Mouse (Mus musculus): ENCODE results near the gene Snx4. TPM values are rescaled to one million over a fixed set of nuclear protein-coding genes. Genes with fewer than 3 reads are reported as not detected.

Snx4 gene
- polyA plus RNA-seq, 1 experiment = 26.8 TPM

DNA sequence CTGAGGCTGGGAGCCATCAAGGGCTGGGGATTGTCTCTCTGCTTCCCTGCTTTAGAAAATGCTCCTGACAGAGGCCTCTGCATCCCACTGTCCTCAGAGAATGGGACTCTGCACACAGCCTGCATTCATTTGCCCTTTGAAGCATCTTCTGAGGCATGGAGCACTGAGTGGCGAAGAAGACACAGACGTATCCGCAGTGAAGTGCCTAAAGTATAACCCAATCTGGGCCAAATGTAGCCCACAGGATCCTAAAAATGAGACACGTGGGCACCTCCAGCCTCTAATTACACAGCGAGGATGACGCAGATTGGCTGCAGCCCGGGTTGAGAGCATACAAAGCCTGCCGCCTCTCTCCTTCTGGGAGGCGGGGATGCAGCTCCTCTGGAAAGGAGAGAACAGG lies 93.1 kb downstream of the Snx4 start:
- H3K27me3 ChIP-seq (ENCODE audit: control insufficient read depth, insufficient read depth, insufficient read length) = no peaks in the 10 kb centered on the region
- TF ChIP-seq MYOG (IDR thresholded peaks at IDR 0.05; ENCODE audit: control insufficient read depth in 1 of 3, insufficient read depth in 1 of 3, insufficient read length in 2 of 3, low read depth in 2 of 3) (no peak), MAX (IDR thresholded peaks at IDR 0.05; ENCODE audit: low read depth) (no peak), MYOD1 (IDR thresholded peaks at IDR 0.05; ENCODE audit: control insufficient read depth in 1 of 3, insufficient read length in 2 of 3, low read depth in 2 of 3) (no peak), SRF (IDR thresholded peaks at IDR 0.05; ENCODE audit: control insufficient read depth, insufficient read length, low read depth) (no peak), USF1 (IDR thresholded peaks at IDR 0.05; ENCODE audit: low read depth) (no peak), TCF3 (IDR thresholded peaks at IDR 0.05; ENCODE audit: insufficient read length, low read depth) (no peak), E2F4 (IDR thresholded peaks at IDR 0.05; ENCODE audit: insufficient read depth) (no peak), POLR2A (IDR thresholded peaks at IDR 0.05; ENCODE audit: insufficient read length, low read depth) (no peak), REST (IDR thresholded peaks at IDR 0.05; ENCODE audit: insufficient read depth, insufficient read length) (no peak), POLR2AphosphoS2 (IDR thresholded peaks at IDR 0.05; ENCODE audit: insufficient read length, low read depth) (no peak), TCF12 (IDR thresholded peaks at IDR 0.05; ENCODE audit: insufficient read depth, poor library complexity, severe bottlenecking) (no peak)
- no peaks in the 10 kb centered on the region for H3K36me3 ChIP-seq (ENCODE audit: control insufficient read depth, insufficient read depth)
- peak overlapping the region; percentile 7 for H3K4me3 ChIP-seq
- H3ac ChIP-seq (ENCODE audit: control insufficient read depth, insufficient read length) = no peak overlapping the region
- H3K4me2 ChIP-seq (ENCODE audit: low read depth) = peak overlapping the region; percentile 76
- H3K79me2 ChIP-seq (ENCODE audit: control insufficient read depth, insufficient read depth) = no peaks in the 10 kb centered on the region

DNA sequence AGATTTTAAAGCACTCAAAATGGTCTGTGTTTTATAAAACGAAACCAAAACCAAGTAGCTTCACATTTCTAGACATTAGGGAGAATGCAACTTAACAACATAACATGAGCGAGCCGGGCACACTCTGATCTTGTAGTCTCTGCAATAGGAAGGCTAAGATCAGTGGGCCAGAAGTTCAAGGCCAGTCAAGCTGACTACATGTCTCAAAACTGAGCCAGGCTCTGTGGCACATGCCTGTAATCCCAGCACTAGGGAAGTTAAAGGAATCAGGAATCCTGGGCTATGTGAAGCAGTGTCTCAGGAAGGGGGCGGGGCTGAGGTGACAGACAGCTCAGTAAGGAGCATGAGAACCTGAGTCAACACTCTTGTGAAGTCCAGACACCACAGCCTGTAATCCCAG lies 93.6 kb downstream of the Snx4 start:
- Histone ChIP-seq H3K4me3 (peak overlapping the region; percentile 7), H3K79me2 (ENCODE audit: control insufficient read depth, insufficient read depth) (no peaks in the 10 kb centered on the region), H3K27me3 (ENCODE audit: control insufficient read depth, insufficient read depth, insufficient read length) (no peaks in the 10 kb centered on the region), H3K4me2 (ENCODE audit: low read depth) (peak overlapping the region; percentile 76), H3K36me3 (ENCODE audit: control insufficient read depth, insufficient read depth) (no peaks in the 10 kb centered on the region), H3ac (ENCODE audit: control insufficient read depth, insufficient read length) (no peak overlapping the region)
- no peak for TF ChIP-seq MYOD1 (IDR thresholded peaks at IDR 0.05; ENCODE audit: control insufficient read depth in 1 of 3, insufficient read length in 2 of 3, low read depth in 2 of 3)
- TF ChIP-seq TCF3 (IDR thresholded peaks at IDR 0.05; ENCODE audit: insufficient read length, low read depth) = no peak
- TF ChIP-seq REST (IDR thresholded peaks at IDR 0.05; ENCODE audit: insufficient read depth, insufficient read length) = no peak
- TF ChIP-seq USF1 (IDR thresholded peaks at IDR 0.05; ENCODE audit: low read depth) = no peak
- no peak for TF ChIP-seq SRF (IDR thresholded peaks at IDR 0.05; ENCODE audit: control insufficient read depth, insufficient read length, low read depth)

DNA sequence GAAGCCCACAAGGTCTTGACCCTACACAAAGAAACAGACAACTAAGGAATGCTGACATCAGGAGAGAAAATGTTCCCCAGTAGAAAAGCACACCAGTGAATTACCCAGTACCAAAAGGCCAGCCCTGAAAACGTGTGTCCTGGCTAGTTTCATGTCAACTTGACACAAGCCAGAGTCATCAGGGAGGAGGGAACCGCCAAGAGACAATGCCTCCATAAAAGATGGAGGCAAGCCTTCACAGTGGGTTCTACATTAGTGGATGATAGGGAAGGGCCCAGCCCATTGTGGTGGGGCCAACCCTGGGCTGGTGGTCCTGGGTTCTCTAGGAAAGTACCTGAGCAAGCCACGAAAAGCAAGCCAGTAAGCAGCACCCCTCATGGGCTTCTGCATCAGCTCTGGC lies 95.1 kb downstream of the Snx4 start:
- TF ChIP-seq TCF12 (IDR thresholded peaks at IDR 0.05; ENCODE audit: insufficient read depth, poor library complexity, severe bottlenecking) (no peak), POLR2A (IDR thresholded peaks at IDR 0.05; ENCODE audit: insufficient read length, low read depth) (no peak), MYOD1 (IDR thresholded peaks at IDR 0.05; ENCODE audit: control insufficient read depth in 1 of 3, insufficient read length in 2 of 3, low read depth in 2 of 3) (no peak), MYOG (IDR thresholded peaks at IDR 0.05; ENCODE audit: control insufficient read depth in 1 of 3, insufficient read depth in 1 of 3, insufficient read length in 2 of 3, low read depth in 2 of 3) (no peak), TCF3 (IDR thresholded peaks at IDR 0.05; ENCODE audit: insufficient read length, low read depth) (no peak), MAX (IDR thresholded peaks at IDR 0.05; ENCODE audit: low read depth) (no peak), CEBPB (IDR thresholded peaks at IDR 0.05; ENCODE audit: insufficient read depth, poor library complexity, severe bottlenecking) (no peak), SRF (IDR thresholded peaks at IDR 0.05; ENCODE audit: control insufficient read depth, insufficient read length, low read depth) (no peak)
- H3K79me2 ChIP-seq (ENCODE audit: control insufficient read depth, insufficient read depth) = no peaks in the 10 kb centered on the region
- H3K27me3 ChIP-seq (ENCODE audit: control insufficient read depth, insufficient read depth, insufficient read length) = no peaks in the 10 kb centered on the region
- no peak overlapping the region for H3ac ChIP-seq (ENCODE audit: control insufficient read depth, insufficient read length)
- no peaks in the 10 kb centered on the region for H3K36me3 ChIP-seq (ENCODE audit: control insufficient read depth, insufficient read depth)
- no peak overlapping the region for H3K4me2 ChIP-seq (ENCODE audit: low read depth)
- H3K4me3 ChIP-seq = no peak overlapping the region

DNA sequence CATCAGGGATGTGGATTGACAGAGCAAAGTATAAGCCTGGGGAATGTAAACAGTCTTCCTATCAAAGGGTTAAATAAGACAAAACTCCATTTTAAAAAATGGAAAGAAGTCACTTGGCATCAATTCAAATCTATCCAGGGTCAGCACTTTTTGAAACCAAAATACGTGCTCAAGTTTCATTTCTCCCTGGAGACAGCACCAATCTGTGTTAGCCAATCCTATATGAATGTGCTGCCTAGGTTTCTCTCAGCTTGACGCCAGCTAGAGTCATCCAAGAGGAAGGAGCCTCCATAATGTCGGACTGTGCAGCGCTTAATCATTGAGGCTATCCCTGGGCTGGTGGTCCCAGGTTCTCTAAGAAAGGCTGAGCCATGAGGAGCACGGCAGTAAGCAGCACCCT lies 95.9 kb downstream of the Snx4 start:
- TF ChIP-seq POLR2AphosphoS2 (IDR thresholded peaks at IDR 0.05; ENCODE audit: insufficient read length, low read depth) (no peak), USF1 (IDR thresholded peaks at IDR 0.05; ENCODE audit: low read depth) (no peak), MYOD1 (IDR thresholded peaks at IDR 0.05; ENCODE audit: control insufficient read depth in 1 of 3, insufficient read length in 2 of 3, low read depth in 2 of 3) (no peak), MAX (IDR thresholded peaks at IDR 0.05; ENCODE audit: low read depth) (no peak), CEBPB (IDR thresholded peaks at IDR 0.05; ENCODE audit: insufficient read depth, poor library complexity, severe bottlenecking) (no peak), TCF12 (IDR thresholded peaks at IDR 0.05; ENCODE audit: insufficient read depth, poor library complexity, severe bottlenecking) (no peak)
- H3ac ChIP-seq (ENCODE audit: control insufficient read depth, insufficient read length) = no peak overlapping the region
- H3K79me2 ChIP-seq (ENCODE audit: control insufficient read depth, insufficient read depth) = no peaks in the 10 kb centered on the region

More for the DNA sequence above, 95.9 kb downstream of the Snx4 start:
- Histone ChIP-seq H3K36me3 (ENCODE audit: control insufficient read depth, insufficient read depth) (no peaks in the 10 kb centered on the region), H3K27me3 (ENCODE audit: control insufficient read depth, insufficient read depth, insufficient read length) (no peaks in the 10 kb centered on the region), H3K4me3 (no peak overlapping the region), H3K4me2 (ENCODE audit: low read depth) (peak overlapping the region; percentile 20)

Other genes starting within 250 kb of the Snx4 start
- 0.80 TPM for gene Iqcg, start 195.2 kb upstream of the Snx4 start, polyA plus RNA-seq (2012; fragmentation: generic; extraction: Trizol)
- 2,314 TPM for gene Rpl35a, start 195.0 kb upstream of the Snx4 start, polyA plus RNA-seq (2012; fragmentation: generic; extraction: Trizol)
- gene Lmln, start 188.9 kb upstream of the Snx4 start, polyA plus RNA-seq (2012; fragmentation: generic; extraction: Trizol) = 0.78 TPM
- 8.5 TPM for gene Osbpl11, start 66.4 kb upstream of the Snx4 start, polyA plus RNA-seq (2012; fragmentation: generic; extraction: Trizol)
- 7.9 TPM for gene Zfp148, start 129.4 kb downstream of the Snx4 start, polyA plus RNA-seq (2012; fragmentation: generic; extraction: Trizol)